Mouse (Mus musculus) testis, adult 2 months (tissue): Measurements from ENCODE around the gene Cacna1d. TPM values are rescaled to one million over a fixed set of nuclear protein-coding genes. Genes with fewer than 3 reads are reported as not detected.

ENCODE experiments used
- H3K27ac ChIP-seq: fragments of 200-500 bp; 2 replicates; pipeline ENCODE4 v1.5.1; 2012; ENCODE audit warnings: low read depth, low read length; ENCODE audit not compliant: control insufficient read depth, insufficient read depth
- H3K27me3 ChIP-seq: fragments of 200-500 bp; 2 replicates; pipeline ENCODE4 v1.6.1; 2012; ENCODE audit warnings: mild to moderate bottlenecking, low read length, moderate library complexity; ENCODE audit not compliant: control insufficient read depth, insufficient read depth
- H3K36me3 ChIP-seq: fragments of 200-500 bp; 2 replicates; pipeline ENCODE4 v1.6.1; 2012; ENCODE audit warnings: mild to moderate bottlenecking, low read length; ENCODE audit not compliant: control insufficient read depth, insufficient read depth
- H3K4me1 ChIP-seq: fragments of 200-500 bp; 2 replicates; pipeline ENCODE4 v1.6.1; 2012; ENCODE audit warnings: low read length; ENCODE audit not compliant: control insufficient read depth, insufficient read depth
- H3K4me3 ChIP-seq: fragments of 200-500 bp; 2 replicates; pipeline ENCODE4 v1.5.1; 2012; ENCODE audit warnings: low read depth, mild to moderate bottlenecking, low read length, moderate library complexity, mixed read lengths; ENCODE audit not compliant: control insufficient read depth
- CTCF ChIP-seq: fragments of 200-500 bp; IDR thresholded peaks from 2 replicates; pipeline ENCODE4 v1.5.1; 2012; ENCODE audit warnings: low read depth, mild to moderate bottlenecking, inconsistent platforms, low read length, moderate library complexity; ENCODE audit not compliant: control insufficient read depth, insufficient read depth, insufficient replicate concordance
- POLR2A ChIP-seq: fragments of 200-500 bp; IDR thresholded peaks from 2 replicates; pipeline ENCODE4 v1.6.1; 2012; ENCODE audit warnings: low read depth, mild to moderate bottlenecking, inconsistent platforms, low read length, moderate library complexity; ENCODE audit not compliant: control insufficient read depth
- polyA plus RNA-seq: library from polyadenylated mRNA; depleted of rRNA; stranded (reverse); fragments of >200 nt; gene quantifications from 2 replicates; pipeline ENCODE4 v1.2.3, GENCODE M21; 2012

Gene Cacna1d
- polyA plus RNA-seq, 1 experiment, result 8.9 TPM

DNA sequence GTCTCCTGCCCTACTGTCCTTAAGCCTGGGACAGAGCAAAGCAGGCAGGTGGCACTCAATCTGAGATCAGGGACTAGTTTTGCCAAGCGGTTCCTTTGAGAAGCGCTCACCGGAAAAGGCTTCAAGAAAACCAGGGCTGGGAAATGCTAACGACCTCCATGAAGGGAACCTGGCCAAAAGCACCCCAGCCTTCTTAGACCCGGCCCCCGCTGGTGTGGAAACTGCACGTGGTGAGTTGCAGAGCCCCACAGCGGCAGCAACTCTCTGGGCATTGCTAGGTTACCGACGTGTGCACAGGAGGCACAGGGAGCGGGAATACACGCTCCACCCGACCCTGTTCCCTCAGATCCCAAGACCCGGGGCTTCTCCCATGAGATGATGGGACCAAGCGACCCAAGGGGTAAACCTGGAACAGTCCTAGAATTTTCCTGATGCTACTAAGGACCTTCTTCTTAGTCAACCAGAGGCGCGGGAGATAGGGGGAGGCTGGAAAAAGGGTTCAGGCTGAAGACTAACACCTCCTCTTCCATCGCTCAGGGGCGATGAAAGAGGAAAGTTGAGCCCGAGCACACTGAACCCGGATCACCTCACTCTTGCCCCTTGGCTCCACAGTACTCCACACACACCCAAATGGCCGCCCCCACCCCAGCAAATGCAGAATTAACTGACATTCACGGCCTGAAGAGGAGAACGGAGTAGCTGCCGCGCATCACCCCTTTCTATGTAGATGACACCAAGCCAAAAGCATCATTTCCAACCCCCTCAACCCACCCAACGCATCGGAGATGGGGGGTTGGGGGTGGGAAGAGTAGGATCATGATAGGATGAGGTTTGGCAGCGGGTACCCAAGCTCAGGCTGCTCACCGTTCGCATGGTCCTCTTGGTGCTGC is 138.9 kb downstream of the Cacna1d start:
- H3K4me1 ChIP-seq, result peaks cover 15% of the 10 kb centered on the region
- TF ChIP-seq POLR2A (no peak), CTCF (no peak)
- H3K27me3 ChIP-seq, result no peaks in the 10 kb centered on the region; the same call in 1 of the 2 replicates
- no peaks in the 10 kb centered on the region for H3K36me3 ChIP-seq
- H3K4me3 ChIP-seq, result peak overlapping the region; percentile 57
- H3K27ac ChIP-seq, result no peak overlapping the region

DNA sequence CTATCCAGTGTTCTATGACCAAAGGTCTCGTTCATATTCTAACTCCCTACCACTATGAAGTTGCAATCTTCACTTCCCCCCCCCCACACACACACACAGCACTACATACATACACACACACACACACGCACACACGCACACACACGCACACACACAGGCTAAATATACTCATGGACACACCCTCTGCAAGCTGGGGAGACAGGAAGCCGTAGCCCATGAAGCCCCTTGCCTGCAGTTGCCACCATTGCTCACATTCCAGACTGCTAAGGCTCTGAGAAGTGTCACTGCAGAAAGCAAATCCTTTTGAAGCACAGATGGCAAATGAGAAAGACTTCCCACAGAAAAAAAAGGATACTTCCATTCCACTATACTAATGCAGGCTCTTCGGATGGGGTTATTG is 141.0 kb downstream of the Cacna1d start:
- Histone ChIP-seq H3K27ac (no peak overlapping the region), H3K36me3 (no peaks in the 10 kb centered on the region), H3K27me3 (no peaks in the 10 kb centered on the region; the same call in 1 of the 2 replicates), H3K4me1 (peaks cover 15% of the 10 kb centered on the region), H3K4me3 (no peak overlapping the region)
- TF ChIP-seq CTCF (no peak), POLR2A (no peak)

DNA sequence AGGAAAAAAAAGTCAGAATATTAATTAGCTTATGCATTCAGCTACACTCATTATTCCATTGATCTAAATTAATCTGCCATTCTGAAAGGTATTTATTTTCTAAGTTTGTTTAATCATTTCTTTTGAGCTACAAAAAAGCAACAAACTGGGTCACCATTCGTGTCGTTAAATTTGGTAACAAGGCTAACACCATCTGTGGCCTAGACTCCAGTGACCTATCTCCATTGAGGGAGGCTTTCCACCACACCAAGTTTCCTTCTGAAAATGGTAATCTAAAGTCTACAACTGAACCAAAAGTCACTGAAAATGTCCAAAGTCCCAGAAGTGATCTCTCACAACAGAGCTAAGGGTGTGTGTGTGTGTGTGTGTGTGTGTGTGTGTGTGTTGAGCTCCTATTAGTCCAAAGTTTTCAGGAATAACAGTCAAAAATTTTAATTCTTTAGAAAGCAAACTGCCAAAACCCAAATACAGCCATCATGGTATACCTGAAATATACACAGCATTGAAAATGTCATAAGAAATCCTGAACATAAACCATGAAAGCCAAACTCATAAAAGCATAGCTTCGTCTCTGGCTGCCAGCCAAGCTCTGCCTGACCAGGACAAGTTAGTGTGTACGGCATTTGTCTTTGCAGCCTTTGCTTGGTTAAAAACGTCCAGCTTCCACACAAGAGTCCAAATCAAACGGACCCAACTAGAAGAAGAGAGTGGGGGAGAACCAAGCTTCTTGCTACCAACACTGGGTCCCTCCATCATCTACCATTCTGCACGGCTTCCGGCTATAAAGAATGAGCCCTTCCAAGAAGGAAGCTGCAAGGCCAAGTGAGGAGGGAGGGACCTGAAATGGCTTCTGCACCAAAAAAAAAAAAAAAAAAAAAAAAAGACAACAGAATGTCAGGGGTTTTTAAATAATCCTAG is 146.0 kb downstream of the Cacna1d start:
- Histone ChIP-seq H3K4me3 (no peak overlapping the region), H3K4me1 (no peaks in the 10 kb centered on the region; the same call in 1 of the 2 replicates), H3K27me3 (no peaks in the 10 kb centered on the region), H3K27ac (no peak overlapping the region), H3K36me3 (no peaks in the 10 kb centered on the region)
- TF ChIP-seq CTCF (no peak), POLR2A (no peak)

DNA sequence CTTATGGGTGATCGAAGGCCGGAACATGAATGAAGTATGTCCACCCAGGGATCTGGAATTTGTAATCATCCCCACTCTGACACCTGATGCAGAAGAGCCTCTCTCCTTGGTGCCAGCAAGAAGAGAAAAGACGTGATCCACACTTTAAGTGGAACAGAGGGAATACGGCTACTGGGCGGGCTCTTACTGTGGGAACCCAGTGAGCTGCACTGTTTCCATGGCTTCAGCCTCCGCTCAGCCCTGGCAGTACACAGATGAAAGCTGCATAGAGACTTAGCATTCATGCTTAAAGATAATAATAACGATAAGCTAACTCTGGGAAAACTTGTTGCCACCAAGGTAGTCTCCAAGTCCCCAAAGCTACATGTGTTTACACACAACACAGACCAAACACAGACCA is 147.5 kb downstream of the Cacna1d start:
- no peaks in the 10 kb centered on the region for H3K36me3 ChIP-seq
- H3K4me1 ChIP-seq, result no peaks in the 10 kb centered on the region; the same call in 1 of the 2 replicates
- no peak overlapping the region for H3K27ac ChIP-seq
- TF ChIP-seq POLR2A (no peak), CTCF (no peak)
- no peak overlapping the region for H3K4me3 ChIP-seq
- no peaks in the 10 kb centered on the region for H3K27me3 ChIP-seq

DNA sequence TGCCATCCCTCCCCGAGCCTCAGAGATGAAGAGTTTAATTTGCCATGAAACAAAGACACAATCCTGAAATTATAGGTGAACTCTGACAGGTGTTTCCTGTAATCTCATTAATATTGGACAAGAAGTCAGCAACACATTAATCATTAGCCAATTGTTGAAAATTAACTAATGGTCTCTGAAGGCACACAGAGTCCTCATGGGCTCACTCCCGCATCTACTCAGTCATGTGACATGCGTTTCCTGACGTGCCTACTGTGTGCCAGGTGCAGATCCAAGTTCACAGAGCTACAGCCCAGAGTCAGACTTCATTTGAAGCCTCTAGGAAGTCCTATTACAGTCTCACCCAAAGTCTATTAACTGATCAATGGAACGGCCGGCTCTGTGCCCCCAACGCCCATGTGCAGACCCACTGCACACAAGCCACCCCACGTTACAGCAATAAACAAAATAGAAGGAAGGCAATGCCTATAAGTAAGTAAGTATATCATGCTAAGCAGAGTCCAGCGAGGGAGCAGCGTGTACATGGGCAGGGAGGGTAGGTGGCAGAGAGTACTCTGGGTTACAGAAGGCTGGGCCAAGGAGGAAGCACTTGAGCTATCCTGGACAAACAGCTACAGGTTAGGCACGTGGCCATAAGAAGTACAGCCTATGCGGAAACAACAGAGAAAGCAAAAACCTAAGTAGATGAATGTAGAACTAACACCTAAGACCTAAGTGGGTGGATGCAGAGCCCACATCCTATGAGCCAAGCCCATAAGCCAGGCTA is 149.2 kb downstream of the Cacna1d start:
- Histone ChIP-seq H3K4me1 (no peaks in the 10 kb centered on the region; the same call in 1 of the 2 replicates), H3K4me3 (no peak overlapping the region), H3K36me3 (no peaks in the 10 kb centered on the region), H3K27me3 (no peaks in the 10 kb centered on the region), H3K27ac (no peak overlapping the region)
- TF ChIP-seq CTCF (no peak), POLR2A (no peak)

DNA sequence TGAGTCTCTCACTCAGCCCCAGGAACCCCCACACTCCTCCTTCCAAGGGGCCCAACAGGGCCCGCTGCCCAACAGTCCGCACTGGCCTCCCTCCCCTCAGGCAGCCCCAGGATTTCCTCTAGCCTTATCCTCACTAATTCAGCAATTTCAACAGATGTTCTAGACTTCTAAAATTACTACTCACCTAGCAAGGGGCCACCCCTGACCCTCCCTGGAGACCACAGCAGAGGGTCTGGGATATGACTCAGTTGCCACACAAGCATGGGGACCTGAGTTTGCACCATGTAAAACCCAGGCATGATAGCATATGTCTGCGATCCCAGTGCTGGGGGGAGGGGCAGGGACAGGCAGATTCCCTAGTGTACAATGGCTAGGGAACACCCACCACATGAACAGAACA is 151.1 kb downstream of the Cacna1d start:
- H3K4me3 ChIP-seq, result no peak overlapping the region
- no peaks in the 10 kb centered on the region for H3K36me3 ChIP-seq
- TF ChIP-seq CTCF (no peak), POLR2A (no peak)
- H3K4me1 ChIP-seq, result no peaks in the 10 kb centered on the region; the same call in 1 of the 2 replicates
- no peaks in the 10 kb centered on the region for H3K27me3 ChIP-seq
- no peak overlapping the region for H3K27ac ChIP-seq

DNA sequence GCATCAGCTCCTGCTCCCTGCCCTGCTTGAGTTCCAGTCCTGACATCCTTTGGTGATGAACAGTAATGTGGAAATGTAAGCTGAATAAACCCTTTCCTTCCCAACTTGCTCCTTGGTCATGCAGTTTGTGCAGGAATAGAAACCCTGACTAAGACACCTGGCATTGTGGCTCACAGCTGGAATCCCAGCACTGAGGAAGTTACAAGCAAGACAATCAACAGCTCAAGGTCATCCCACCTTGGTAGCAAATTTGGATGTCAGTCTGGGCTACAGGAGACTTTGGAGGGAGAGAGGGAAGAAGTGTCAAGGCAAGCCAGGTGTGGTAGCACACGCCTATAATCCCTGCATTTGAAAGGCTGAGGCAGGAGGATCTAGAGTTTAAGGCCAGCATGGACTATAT is 159.4 kb downstream of the Cacna1d start:
- Histone ChIP-seq H3K36me3 (no peaks in the 10 kb centered on the region), H3K4me1 (no peaks in the 10 kb centered on the region), H3K4me3 (no peak overlapping the region), H3K27me3 (no peaks in the 10 kb centered on the region), H3K27ac (no peak overlapping the region)
- TF ChIP-seq POLR2A (no peak), CTCF (no peak)
